33 mouse cellular contexts compared by ENCODE assay signal in the genomic region with DNA sequence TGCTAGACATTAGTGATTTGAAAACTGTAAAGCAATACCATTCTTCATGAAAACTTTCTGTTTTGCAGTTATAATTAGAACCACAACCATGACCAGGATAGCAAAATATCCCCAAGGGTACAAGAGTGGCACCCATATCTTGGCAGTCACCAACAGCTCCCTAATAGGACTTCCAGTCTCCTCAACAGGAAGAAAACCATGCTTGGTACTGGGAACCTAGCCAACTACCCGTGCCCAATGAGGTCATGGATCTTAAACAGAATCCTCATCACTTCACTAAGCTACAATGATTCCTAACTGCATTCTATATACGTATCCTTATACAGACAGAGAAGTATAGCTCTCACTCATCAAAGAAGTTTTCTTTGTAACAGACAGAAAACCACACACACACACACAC.
DNase-seq lines count a peak whose midpoint lies in the region; ATAC-seq lines count a peak whose summit lies in the region.
"Had no signal": no experiment of that assay in that cellular context is flagged by ENCODE, and none has a peak within 500 bp of the region (broad histone marks: within the 10 kb centered on the region; RNA-seq: fewer than 3 reads in every experiment).

No protein-coding gene starts in this region.

- no peak for ATAC-seq in cerebellum, adult (ENCODE audit: insufficient number of reproducible peaks, low FRiP score, low TSS enrichment)
- ATAC-seq in heart, embryonic 15.5 days (replicated peaks; ENCODE audit: insufficient number of reproducible peaks, insufficient read depth, low FRiP score, low read depth): 0 out of 2 replicates have a peak, but pooled peaks have one; percentile 58
- ATAC-seq: activated CD4-positive, CD25-positive, alpha-beta regulatory T cell, adult 4 months; CD4-positive, CD25-positive, alpha-beta regulatory T cell, adult 4 months; forebrain, postnatal 0 days; hindbrain, postnatal 0 days; intestine, embryonic 15.5 days; midbrain, embryonic 16.5 days had no signal

- no peak overlapping the region for H3K9ac ChIP-seq in heart, embryonic 15.5 days
- H3K9ac ChIP-seq: embryonic facial prominence, embryonic 15.5 days; forebrain, embryonic 12.5 days; forebrain, postnatal 0 days; intestine, embryonic 15.5 days; limb, embryonic 15.5 days; liver, embryonic 13.5 days had no signal

- 46% methylated on average over 2 of the region's 2 CpGs for WGBS in heart, embryonic 15.5 days
- 86% methylated on average over 2 of the region's 2 CpGs for WGBS in heart, embryonic 10.5 days

- 0 out of 2 replicates have a peak overlapping the region, but pooled peaks have one; percentile 20 for H3K27ac ChIP-seq in heart, embryonic 15.5 days
- no peak overlapping the region for H3K27ac ChIP-seq in heart, embryonic 10.5 days
- H3K27ac ChIP-seq: embryonic facial prominence, embryonic 10.5 days; embryonic facial prominence, embryonic 15.5 days; forebrain, embryonic 12.5 days; hindbrain, embryonic 10.5 days; hindbrain, postnatal 0 days; intestine, embryonic 15.5 days; kidney, postnatal 0 days; limb, embryonic 10.5 days; limb, embryonic 15.5 days; liver, embryonic 13.5 days had no signal

- peak; percentile 14 to 32 for DNase-seq in cerebellum, postnatal 10 days
- no peak for DNase-seq in heart, embryonic 10.5 days (ENCODE audit: low spot score)
- DNase-seq in lung, postnatal 10 days: peak; percentile 22
- no peak for DNase-seq in lung, adult 18-20 months
- DNase-seq in skeletal muscle tissue, adult 2 months (ENCODE audit: low read depth, low spot score): peak; percentile 12
- no peak for DNase-seq in right cerebral cortex, postnatal 4 days
- DNase-seq: adrenal gland, adult 2 months; cerebellum, adult 18-20 months; forebrain, postnatal 0 days; gastrocnemius, postnatal 25 days; kidney, adult 2 months; kidney, postnatal 4 days; liver, embryonic 13.5 days; lung, adult 2 months; right cerebral cortex, adult 18-20 months; thymus, adult 2 months; thymus, postnatal 36 days had no signal

- no peaks in the 10 kb centered on the region for H3K4me1 ChIP-seq in heart, embryonic 15.5 days (replicated peaks)
- H3K4me1 ChIP-seq in heart, embryonic 10.5 days: no peaks in the 10 kb centered on the region
- H3K4me1 ChIP-seq: forebrain, embryonic 12.5 days; hindbrain, embryonic 10.5 days; intestine, embryonic 15.5 days; limb, embryonic 15.5 days; liver, embryonic 13.5 days had no signal

- H3K4me2 ChIP-seq in heart, embryonic 15.5 days: no peak overlapping the region
- H3K4me2 ChIP-seq: embryonic facial prominence, embryonic 15.5 days; forebrain, embryonic 12.5 days; intestine, embryonic 15.5 days; limb, embryonic 15.5 days; liver, embryonic 13.5 days; midbrain, embryonic 11.5 days had no signal

- H3K27me3 ChIP-seq in heart, embryonic 15.5 days: no peaks in the 10 kb centered on the region
- no peaks in the 10 kb centered on the region for H3K27me3 ChIP-seq in heart, embryonic 10.5 days (ENCODE audit: insufficient read depth, poor library complexity, severe bottlenecking)
- H3K27me3 ChIP-seq: embryonic facial prominence, embryonic 15.5 days; forebrain, embryonic 12.5 days; intestine, embryonic 15.5 days; limb, embryonic 15.5 days; liver, embryonic 13.5 days had no signal

- H3K36me3 ChIP-seq in heart, embryonic 15.5 days: no peaks in the 10 kb centered on the region
- H3K36me3 ChIP-seq in heart, embryonic 10.5 days: no peaks in the 10 kb centered on the region
- H3K36me3 ChIP-seq: embryonic facial prominence, embryonic 15.5 days; intestine, embryonic 15.5 days; limb, embryonic 15.5 days; liver, embryonic 13.5 days had no signal

- no peak overlapping the region for H3K4me3 ChIP-seq in heart, embryonic 15.5 days
- H3K4me3 ChIP-seq in heart, embryonic 10.5 days: no peak overlapping the region
- H3K4me3 ChIP-seq: embryonic facial prominence, embryonic 10.5 days; embryonic facial prominence, embryonic 15.5 days; forebrain, embryonic 12.5 days; heart, adult 2 months; hindbrain, embryonic 10.5 days; intestine, embryonic 15.5 days; limb, embryonic 10.5 days; limb, embryonic 15.5 days; liver, embryonic 13.5 days had no signal

- H3K9me3 ChIP-seq in heart, embryonic 15.5 days (replicated peaks): no peaks in the 10 kb centered on the region
- H3K9me3 ChIP-seq in heart, embryonic 10.5 days: no peaks in the 10 kb centered on the region
- H3K9me3 ChIP-seq: embryonic facial prominence, embryonic 10.5 days; embryonic facial prominence, embryonic 15.5 days; forebrain, embryonic 12.5 days; hindbrain, embryonic 10.5 days; intestine, embryonic 15.5 days; limb, embryonic 10.5 days; limb, embryonic 15.5 days; liver, embryonic 13.5 days had no signal

Comparison
In these comparisons a context has a peak if more than half of its experiments do, and no peak if none do; other contexts are left out.
1. DNase-seq: peak in cerebellum, postnatal 10 days (2 of 2), lung, postnatal 10 days (single experiment) and skeletal muscle tissue, adult 2 months (single experiment); none in heart, embryonic 10.5 days (single experiment), lung, adult 18-20 months (0 of 2) and right cerebral cortex, postnatal 4 days (single experiment).